Mouse (Mus musculus) embryonic facial prominence, embryonic 12.5 days (tissue): ENCODE measurements around the gene Skap1. TPM values are rescaled to one million over a fixed set of nuclear protein-coding genes. Genes with fewer than 3 reads are reported as not detected.

Experiments
- ATAC-seq: fragments of 200-750 bp; cut with Nextera tagmentation; 2 replicates; pipeline ENCODE4 v1.8.0; 2017; ENCODE audit not compliant: insufficient number of reproducible peaks, insufficient read depth, low FRiP score, low TSS enrichment
- H3K27ac ChIP-seq: fragments of 300-500 bp; sonication (generic); 2 replicates; pipeline ENCODE4 v1.5.1; 2016; ENCODE audit warnings: mild to moderate bottlenecking
- H3K27me3 ChIP-seq: fragments of 300-500 bp; sonication (generic); 2 replicates; pipeline ENCODE4 v1.6.1; 2016; ENCODE audit warnings: mild to moderate bottlenecking, moderate library complexity
- H3K36me3 ChIP-seq: fragments of 300-500 bp; sonication (generic); 2 replicates; pipeline ENCODE4 v1.6.1; 2016; ENCODE audit warnings: mild to moderate bottlenecking
- H3K4me1 ChIP-seq: fragments of 300-500 bp; sonication (generic); 2 replicates; pipeline ENCODE4 v1.6.1; 2016
- H3K4me2 ChIP-seq: fragments of 300-500 bp; sonication (generic); replicated peaks from 2 replicates; pipeline ENCODE4 v1.6.1; 2016; ENCODE audit warnings: mild to moderate bottlenecking, moderate library complexity
- H3K4me3 ChIP-seq: fragments of 300-500 bp; sonication (generic); 2 replicates; pipeline ENCODE4 v1.5.1; 2016; ENCODE audit warnings: mild to moderate bottlenecking
- H3K9ac ChIP-seq: fragments of 300-500 bp; sonication (generic); 2 replicates; pipeline ENCODE4 v1.6.1; 2016; ENCODE audit warnings: mild to moderate bottlenecking, moderate library complexity
- H3K9me3 ChIP-seq: fragments of 300-500 bp; sonication (generic); 2 replicates; pipeline ENCODE4 v1.6.1; 2016; ENCODE audit warnings: mild to moderate bottlenecking, moderate library complexity
- WGBS: fragments of 180-500 bp; shearing (Covaris S2); methylation state at CpG from one replicate; pipeline ENCODE4 v1.1.7; 2016; 5-methylcytosine and 5-hydroxymethylcytosine counted together
- polyA plus RNA-seq: library from polyadenylated mRNA; unstranded; fragments of >200 nt; fragmentation: Nextera tagmentation; extraction: Ambion mirVana; gene quantifications from 2 replicates; pipeline ENCODE4 v1.2.1, GENCODE M21; 2016

Gene Skap1
- polyA plus RNA-seq, 1 experiment from 2014 or later, result 0.32 TPM

DNA sequence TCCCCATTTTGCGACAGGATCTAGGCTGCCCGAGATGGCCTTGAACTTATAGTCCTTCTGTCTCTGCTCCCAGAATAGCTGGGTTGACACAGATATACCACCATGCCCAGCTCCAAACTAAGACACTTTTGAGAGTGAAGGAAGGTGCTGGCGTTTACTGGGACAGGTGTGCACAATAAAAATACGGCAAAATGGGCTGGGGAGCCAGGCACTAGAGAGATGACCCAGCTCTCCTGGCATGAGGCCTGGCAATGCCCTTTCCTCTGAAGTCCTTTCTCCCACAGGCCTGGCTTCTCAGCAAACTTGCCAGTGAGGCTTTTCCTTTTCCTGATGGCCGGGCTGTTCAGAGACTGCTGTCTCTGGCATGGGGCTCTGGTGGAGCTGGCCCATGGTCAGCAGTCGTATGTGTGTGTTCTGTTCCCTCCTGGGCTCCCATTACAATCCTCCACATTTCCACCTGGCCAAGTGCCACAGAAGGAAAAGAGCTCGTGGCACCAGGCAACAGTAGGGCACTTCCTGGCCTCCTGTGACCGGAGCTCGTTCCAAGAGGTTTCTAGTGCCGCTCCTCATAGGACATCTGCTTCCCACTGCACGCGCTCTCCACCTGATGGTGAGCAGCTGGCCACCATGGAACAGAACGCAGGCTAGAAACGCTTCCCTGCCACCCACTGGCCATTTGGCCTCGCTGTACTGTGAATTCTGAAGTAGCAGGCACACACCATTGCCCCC, 298.5 kb downstream of the Skap1 start:
- Histone ChIP-seq H3K9me3 (no peaks in the 10 kb centered on the region), H3K9ac (no peak overlapping the region)
- no peak for ATAC-seq

DNA sequence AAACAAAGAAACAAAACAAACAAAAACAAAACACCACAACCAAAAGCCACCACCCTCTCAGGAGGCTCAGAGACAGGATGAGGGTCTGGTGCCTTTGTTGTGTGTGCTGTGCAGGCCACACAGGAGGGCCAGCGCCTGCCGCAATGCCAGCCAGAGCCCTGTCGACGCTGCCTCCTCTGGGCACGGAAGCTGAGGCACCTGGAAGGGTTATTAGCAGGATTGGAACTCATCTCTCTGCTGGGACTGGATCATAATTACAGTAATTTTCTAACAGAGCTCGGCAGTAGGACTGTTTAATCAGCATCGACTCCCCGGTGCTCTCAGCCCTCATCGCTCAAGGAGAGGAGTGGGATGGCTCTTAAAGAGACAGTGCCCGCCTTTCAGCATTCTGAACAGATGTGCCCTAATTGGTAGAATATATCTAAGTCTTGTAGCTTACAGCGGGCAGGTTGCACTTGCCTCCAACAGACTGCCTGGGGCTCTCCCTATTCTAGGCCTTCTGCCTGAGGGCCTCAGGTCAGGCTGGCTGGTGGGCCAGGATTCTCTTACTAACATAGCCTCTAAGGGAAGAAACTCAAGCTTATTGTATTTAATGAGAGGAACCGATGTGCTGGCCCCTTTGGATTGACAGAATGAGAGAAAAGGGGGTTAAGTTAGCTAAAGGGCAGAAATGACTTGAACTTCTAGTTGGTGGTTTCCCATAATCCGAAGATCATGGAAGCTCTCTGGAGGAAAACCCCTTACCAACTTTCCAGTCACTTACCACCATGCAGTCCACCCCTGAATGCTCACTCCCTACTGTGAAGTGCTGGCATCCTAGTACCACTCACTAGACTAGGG, 300.3 kb downstream of the Skap1 start:
- Histone ChIP-seq H3K4me2 (peak overlapping the region; percentile 9; the same call in 1 of the 2 replicates), H3K27me3 (no peaks in the 10 kb centered on the region), H3K27ac (0 out of 2 replicates have a peak overlapping the region, but pooled peaks have one; percentile 14), H3K9ac (peak overlapping the region; percentile 25; the same call in 1 of the 2 replicates), H3K36me3 (peaks cover 19% of the 10 kb centered on the region), H3K4me1 (peaks cover 6% of the 10 kb centered on the region), H3K4me3 (no peak overlapping the region), H3K9me3 (no peaks in the 10 kb centered on the region)
- no peak for ATAC-seq
- 26% methylated on average over 13 of the region's 13 CpGs for WGBS

More for the DNA sequence above, 298.5 kb downstream of the Skap1 start:
- H3K36me3 ChIP-seq, result peaks cover 3% of the 10 kb centered on the region; the same call in 1 of the 2 replicates
- no peak overlapping the region for H3K27ac ChIP-seq
- H3K4me2 ChIP-seq, result no peak overlapping the region
- WGBS, result 71% methylated on average over 15 of the region's 15 CpGs
- H3K4me3 ChIP-seq, result no peak overlapping the region
- H3K27me3 ChIP-seq, result no peaks in the 10 kb centered on the region
- H3K4me1 ChIP-seq, result peaks cover 6% of the 10 kb centered on the region

DNA sequence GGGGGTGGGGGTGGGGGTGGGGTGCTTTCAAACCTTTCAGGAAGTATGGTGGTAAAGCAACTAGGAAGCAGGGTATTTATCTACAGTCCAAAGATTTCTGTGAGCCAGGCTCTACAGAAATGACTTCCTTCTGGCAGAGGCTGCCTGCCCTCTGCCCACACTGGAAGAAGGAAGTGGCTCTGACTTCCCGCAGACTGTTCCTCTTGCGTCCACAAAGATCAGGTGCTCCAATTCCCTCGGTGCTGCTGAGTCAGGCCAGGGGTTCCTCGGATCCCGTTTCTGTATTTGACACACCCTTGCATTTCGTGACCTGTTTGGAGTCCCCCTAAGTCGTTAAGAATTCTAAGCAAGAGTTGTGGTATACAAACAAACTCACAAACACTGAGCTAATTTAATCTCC, 301.3 kb downstream of the Skap1 start:
- 70% methylated on average over 7 of the region's 7 CpGs for WGBS

DNA sequence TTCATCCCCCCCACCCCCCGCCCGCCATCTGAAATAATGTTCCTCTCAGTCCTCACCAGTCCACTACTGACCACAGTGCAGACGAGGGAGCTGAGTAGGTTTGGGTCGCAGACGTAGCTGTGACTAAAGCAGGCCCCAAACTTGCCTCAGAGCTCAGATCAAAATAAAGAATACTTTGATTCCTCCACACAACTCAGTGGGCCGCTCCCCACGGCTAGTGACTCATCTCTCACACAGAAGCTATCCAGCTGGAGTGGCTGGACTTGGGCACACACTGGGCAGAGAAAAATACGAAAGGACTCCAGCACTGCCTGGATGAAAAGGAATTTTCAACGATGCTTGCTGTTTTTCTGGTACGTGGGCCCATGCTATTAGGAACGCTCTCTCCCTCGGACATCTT, 302.2 kb downstream of the Skap1 start:
- Histone ChIP-seq H3K27ac (peak overlapping the region; percentile 50; the same call in 1 of the 2 replicates), H3K9ac (no peak overlapping the region), H3K27me3 (no peaks in the 10 kb centered on the region)

More for the DNA sequence above, 301.3 kb downstream of the Skap1 start:
- Histone ChIP-seq H3K27me3 (no peaks in the 10 kb centered on the region), H3K9ac (no peak overlapping the region), H3K36me3 (peaks cover 28% of the 10 kb centered on the region), H3K9me3 (no peaks in the 10 kb centered on the region), H3K27ac (no peak overlapping the region), H3K4me1 (peaks cover 6% of the 10 kb centered on the region), H3K4me2 (no peak overlapping the region), H3K4me3 (no peak overlapping the region)
- ATAC-seq, result no peak

DNA sequence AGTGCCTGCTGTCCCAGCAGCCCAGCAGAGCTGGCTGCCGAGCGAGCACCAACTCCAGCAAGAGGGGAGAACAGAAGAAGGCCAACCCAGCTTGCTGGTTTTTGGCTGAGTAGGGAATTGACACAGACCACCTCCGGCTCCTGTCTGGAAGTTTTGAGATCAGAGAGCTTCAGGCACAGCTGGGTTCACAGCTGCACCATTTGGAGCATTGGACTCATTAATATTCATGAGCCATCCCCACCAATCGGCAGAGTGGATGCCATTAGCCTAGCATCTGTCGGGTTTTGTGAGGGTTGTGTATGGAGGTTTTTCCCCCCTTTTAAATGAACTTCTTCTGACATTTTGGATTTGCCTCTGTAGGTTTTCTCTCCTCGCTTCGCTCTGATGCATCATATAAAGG, 302.7 kb downstream of the Skap1 start:
- Histone ChIP-seq H3K4me2 (no peak overlapping the region), H3K27ac (peak overlapping the region; percentile 50; the same call in 1 of the 2 replicates)

More for the DNA sequence above, 302.2 kb downstream of the Skap1 start:
- Histone ChIP-seq H3K9me3 (no peaks in the 10 kb centered on the region), H3K4me3 (no peak overlapping the region), H3K36me3 (peaks cover 37% of the 10 kb centered on the region), H3K4me2 (no peak overlapping the region), H3K4me1 (peaks cover 6% of the 10 kb centered on the region)
- no peak for ATAC-seq
- WGBS, result 84% methylated on average over 12 of the region's 12 CpGs

DNA sequence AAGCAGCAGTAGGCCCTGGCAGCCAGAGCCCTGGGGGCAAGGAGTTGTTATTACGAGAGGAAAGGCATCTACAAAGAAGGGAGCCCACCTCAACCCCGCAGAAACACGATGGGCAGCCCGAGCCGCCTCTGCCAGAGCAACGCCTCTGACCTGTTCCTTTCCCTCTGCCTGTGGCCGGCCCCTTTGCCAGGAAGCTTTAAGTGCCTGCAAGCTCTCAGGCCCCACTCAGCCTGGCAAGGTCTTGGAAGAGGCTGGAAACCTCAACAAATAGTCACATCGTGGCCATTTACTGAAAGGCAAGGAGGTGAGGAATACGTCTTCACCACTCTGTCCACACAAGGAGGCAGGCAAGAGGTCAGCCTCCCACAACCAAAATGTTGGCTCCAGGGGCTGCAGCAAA, 303.8 kb downstream of the Skap1 start:
- Histone ChIP-seq H3K36me3 (peaks cover 54% of the 10 kb centered on the region), H3K27me3 (no peaks in the 10 kb centered on the region), H3K4me3 (no peak overlapping the region), H3K9ac (no peak overlapping the region), H3K9me3 (no peaks in the 10 kb centered on the region), H3K4me2 (no peak overlapping the region), H3K4me1 (peaks cover 6% of the 10 kb centered on the region), H3K27ac (peak overlapping the region; percentile 19; the same call in 1 of the 2 replicates)
- WGBS, result 58% methylated on average over 9 of the region's 9 CpGs
- no peak for ATAC-seq

More for the DNA sequence above, 302.7 kb downstream of the Skap1 start:
- H3K27me3 ChIP-seq, result no peaks in the 10 kb centered on the region
- peaks cover 42% of the 10 kb centered on the region for H3K36me3 ChIP-seq
- H3K4me3 ChIP-seq, result no peak overlapping the region
- no peak for ATAC-seq
- no peaks in the 10 kb centered on the region for H3K9me3 ChIP-seq
- 52% methylated on average over 7 of the region's 7 CpGs for WGBS
- no peak overlapping the region for H3K9ac ChIP-seq
- H3K4me1 ChIP-seq, result peaks cover 6% of the 10 kb centered on the region

DNA sequence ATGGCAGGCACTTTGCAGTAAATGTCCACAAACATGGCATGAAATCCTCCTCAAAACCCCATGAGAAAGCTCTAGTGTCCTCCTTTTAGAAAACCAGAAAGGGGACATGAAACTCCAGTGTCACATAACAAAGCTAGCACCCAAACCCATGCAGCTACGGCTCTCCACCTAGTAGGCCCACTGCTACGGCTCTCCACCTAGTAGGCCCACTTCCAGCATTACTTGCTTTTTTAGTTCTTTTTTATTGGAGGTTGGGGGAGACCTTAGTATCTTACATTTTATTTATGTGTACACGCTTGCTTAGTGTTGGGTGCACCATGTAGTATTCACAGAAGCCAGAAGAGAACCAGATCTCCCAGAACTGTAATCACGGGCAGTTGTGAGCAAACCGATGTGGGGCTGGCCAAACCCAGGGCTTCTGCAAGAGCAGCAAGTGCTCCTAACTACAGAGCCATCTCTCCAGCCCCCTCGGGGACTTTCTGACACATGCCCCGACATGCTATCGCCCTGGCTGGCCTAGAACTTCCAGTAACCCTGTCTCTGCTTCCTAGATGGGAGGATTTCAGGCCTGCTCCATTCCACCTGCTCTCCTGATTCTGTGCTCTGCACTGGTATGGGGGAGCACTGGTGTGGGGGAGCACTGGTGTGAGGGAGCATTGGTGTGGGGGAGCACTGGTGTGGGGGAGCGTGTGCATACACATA, 307.0 kb downstream of the Skap1 start:
- H3K4me3 ChIP-seq, result no peak overlapping the region
- no peak overlapping the region for H3K27ac ChIP-seq
- H3K4me2 ChIP-seq, result no peak overlapping the region
- H3K9me3 ChIP-seq, result no peaks in the 10 kb centered on the region
- no peaks in the 10 kb centered on the region for H3K27me3 ChIP-seq
- no peak for ATAC-seq
- 91% methylated on average over 9 of the region's 9 CpGs for WGBS
- peaks cover 2% of the 10 kb centered on the region for H3K4me1 ChIP-seq
- H3K9ac ChIP-seq, result no peak overlapping the region
- peaks cover 55% of the 10 kb centered on the region for H3K36me3 ChIP-seq

DNA sequence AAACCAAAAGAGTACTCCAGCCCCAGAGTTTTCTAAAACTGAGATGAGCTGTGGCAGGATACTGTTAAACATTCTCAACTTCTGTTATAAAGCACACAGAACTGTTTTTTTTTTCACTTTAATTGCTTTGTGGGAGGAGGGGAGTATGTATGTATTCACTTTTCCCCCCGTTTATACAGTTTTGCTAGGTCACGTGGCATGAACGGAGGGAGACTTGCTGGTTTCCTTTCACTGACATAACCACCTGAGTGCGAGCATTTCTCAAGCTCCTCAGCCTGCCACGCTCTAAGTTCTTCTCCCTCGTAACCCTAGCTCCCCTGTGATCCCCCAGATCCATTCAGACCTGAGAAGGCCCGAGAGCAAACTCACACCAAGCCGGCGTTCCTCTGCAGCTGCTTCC, 308.0 kb downstream of the Skap1 start:
- Histone ChIP-seq H3K4me1 (peaks cover 8% of the 10 kb centered on the region), H3K9ac (no peak overlapping the region), H3K4me3 (no peak overlapping the region), H3K27ac (no peak overlapping the region), H3K9me3 (no peaks in the 10 kb centered on the region), H3K4me2 (no peak overlapping the region), H3K36me3 (peaks cover 55% of the 10 kb centered on the region), H3K27me3 (no peaks in the 10 kb centered on the region)
- no peak for ATAC-seq
- 89% methylated on average over 9 of the region's 9 CpGs for WGBS

DNA sequence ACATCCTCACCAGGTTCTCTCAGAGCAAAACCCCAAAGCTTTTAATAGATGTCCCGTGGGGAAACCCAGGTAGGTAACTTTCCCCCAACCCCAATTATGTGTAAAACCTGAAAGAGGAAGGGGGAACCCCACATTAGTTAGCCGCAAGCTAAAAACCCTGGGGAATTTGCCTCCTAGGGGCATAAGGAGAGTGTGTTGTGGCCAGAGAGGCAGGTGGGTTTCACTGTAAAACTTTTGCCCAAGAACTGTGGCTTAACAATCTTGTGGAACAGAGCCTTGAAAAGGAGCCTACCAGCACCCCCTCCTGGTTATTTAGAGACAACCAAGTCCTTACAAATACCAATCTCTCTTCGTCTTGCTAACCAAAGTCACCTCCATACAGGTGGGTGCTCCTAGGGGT, 310.1 kb downstream of the Skap1 start:
- no peak for ATAC-seq
- Histone ChIP-seq H3K36me3 (peaks cover 38% of the 10 kb centered on the region), H3K4me1 (peaks cover 8% of the 10 kb centered on the region), H3K4me3 (no peak overlapping the region), H3K27me3 (no peaks in the 10 kb centered on the region), H3K4me2 (no peak overlapping the region), H3K27ac (no peak overlapping the region), H3K9ac (no peak overlapping the region), H3K9me3 (no peaks in the 10 kb centered on the region)
- 76% methylated on average over 3 of the region's 3 CpGs for WGBS

DNA sequence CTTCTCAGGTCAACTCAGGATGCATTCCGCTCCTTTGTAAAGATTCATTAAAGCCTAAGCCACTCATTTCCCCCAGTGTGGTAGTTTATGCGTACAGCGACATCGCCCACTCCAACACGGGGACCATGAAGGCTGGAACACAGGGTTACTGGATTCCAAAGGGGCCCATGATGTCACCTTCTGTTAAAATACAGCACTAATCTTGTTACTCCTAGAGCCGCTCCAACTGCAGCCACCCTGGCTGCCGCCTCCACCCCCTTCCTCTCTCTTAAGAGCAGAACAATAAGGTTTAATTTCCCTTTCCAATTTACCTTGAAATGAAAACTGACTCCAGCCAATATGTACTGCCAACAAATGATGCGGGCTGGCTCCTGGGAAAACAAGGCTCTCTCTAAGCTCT, 310.7 kb downstream of the Skap1 start:
- peaks cover 8% of the 10 kb centered on the region for H3K4me1 ChIP-seq
- H3K4me3 ChIP-seq, result no peak overlapping the region
- H3K9ac ChIP-seq, result no peak overlapping the region
- 81% methylated on average over 8 of the region's 8 CpGs for WGBS
- no peak overlapping the region for H3K27ac ChIP-seq
- H3K36me3 ChIP-seq, result peaks cover 33% of the 10 kb centered on the region
- no peaks in the 10 kb centered on the region for H3K9me3 ChIP-seq
- no peak overlapping the region for H3K4me2 ChIP-seq
- H3K27me3 ChIP-seq, result no peaks in the 10 kb centered on the region
- no peak for ATAC-seq

DNA sequence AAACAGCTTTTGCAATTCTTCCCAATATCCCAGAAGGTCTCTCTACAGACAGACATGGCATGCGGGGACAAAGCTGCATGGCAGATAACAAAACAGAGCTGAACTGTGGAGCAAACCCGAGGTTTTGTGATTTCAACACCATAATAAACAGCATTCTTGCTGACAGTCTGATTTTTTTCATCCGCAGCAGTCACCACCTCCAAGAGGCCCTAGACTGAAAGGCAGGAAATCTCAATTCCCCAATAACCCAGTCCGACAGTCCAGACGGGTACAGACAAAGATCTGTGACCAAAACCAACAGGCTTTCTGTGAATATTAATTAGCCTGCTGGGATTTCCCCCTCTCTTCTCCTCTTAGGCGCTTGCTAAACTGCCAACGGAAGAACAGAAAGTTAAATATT, 311.3 kb downstream of the Skap1 start:
- no peaks in the 10 kb centered on the region for H3K9me3 ChIP-seq
- no peak overlapping the region for H3K4me2 ChIP-seq
- WGBS, result 83% methylated on average over 7 of the region's 7 CpGs
- no peak overlapping the region for H3K4me3 ChIP-seq
- H3K27ac ChIP-seq, result no peak overlapping the region
- H3K9ac ChIP-seq, result no peak overlapping the region
- H3K27me3 ChIP-seq, result no peaks in the 10 kb centered on the region
- no peak for ATAC-seq
- peaks cover 8% of the 10 kb centered on the region for H3K4me1 ChIP-seq
- peaks cover 27% of the 10 kb centered on the region for H3K36me3 ChIP-seq
